Mouse (Mus musculus) heart, adult 2 months (tissue): ENCODE results near the gene Sbk2. TPM values are rescaled to one million over a fixed set of nuclear protein-coding genes. Genes with fewer than 3 reads are reported as not detected.

Experiments
- DNase-seq, 2 experiments: peaks; one replicate each; pipeline ENCODE4 v3.0.0; 2021
- H3K27ac ChIP-seq: fragments of 200-600 bp; 2 replicates; pipeline ENCODE4 v1.8.1; 2022
- H3K27me3 ChIP-seq: fragments of 200-500 bp; 2 replicates; pipeline ENCODE4 v1.6.1; 2012; ENCODE audit warnings: mild to moderate bottlenecking, low read length, inconsistent platforms, mixed read lengths; ENCODE audit not compliant: control insufficient read depth, insufficient read depth
- H3K36me3 ChIP-seq: fragments of 200-500 bp; 2 replicates; pipeline ENCODE4 v1.6.1; 2012; ENCODE audit warnings: low read length, inconsistent platforms; ENCODE audit not compliant: control insufficient read depth, insufficient read depth
- H3K4me1 ChIP-seq: fragments of 200-500 bp; 2 replicates; pipeline ENCODE4 v1.6.1; 2011; ENCODE audit warnings: low read length; ENCODE audit not compliant: control insufficient read depth, insufficient read depth
- H3K4me3 ChIP-seq: fragments of 200-600 bp; 2 replicates; pipeline ENCODE4 v1.8.1; 2022
- H3K79me2 ChIP-seq: fragments of 200-500 bp; replicated peaks from 2 replicates; pipeline ENCODE4 v1.6.1; 2012; ENCODE audit warnings: mild to moderate bottlenecking, inconsistent platforms, low read length, moderate library complexity, mixed read lengths; ENCODE audit not compliant: control insufficient read depth, insufficient read depth
- H3K9ac ChIP-seq: fragments of 200-500 bp; 2 replicates; pipeline ENCODE4 v1.6.1; 2012; ENCODE audit warnings: low read depth, mild to moderate bottlenecking, control low read depth, inconsistent platforms, low read length, mixed read lengths
- CTCF ChIP-seq: fragments of 200-600 bp; IDR thresholded peaks from 2 replicates; pipeline ENCODE4 v1.8.1; 2022; ENCODE audit warnings: antibody characterized with exemption, mild to moderate bottlenecking, moderate library complexity
- EP300 ChIP-seq: fragments of 200-500 bp; IDR thresholded peaks from 2 replicates; pipeline ENCODE4 v1.6.1; 2011; ENCODE audit warnings: low read depth, low read length, control low read depth; ENCODE audit not compliant: insufficient read depth
- POLR2A ChIP-seq: fragments of 200-500 bp; IDR thresholded peaks from 2 replicates; pipeline ENCODE4 v1.6.1; 2011; ENCODE audit warnings: mild to moderate bottlenecking, low read depth, low read length, control low read depth; ENCODE audit not compliant: insufficient read depth
- WGBS: fragments of 180-500 bp; shearing (Covaris S2); methylation state at CpG from one replicate; pipeline ENCODE4 v1.1.7; 2018; 5-methylcytosine and 5-hydroxymethylcytosine counted together
- intact Hi-C: fragments of 180-260 bp; cut with DNase I; formaldehyde crosslinking; loops from one replicate; pipeline ENCODE4 v1.15.1; 2025
- polyA plus RNA-seq: library from polyadenylated mRNA; depleted of rRNA; stranded (reverse); fragments of >200 nt; gene quantifications from 2 replicates; pipeline ENCODE4 v1.2.3, GENCODE M21; 2012
- total RNA-seq, 2 experiments: library from RNA; stranded (reverse); gene quantifications; 2 replicates each; pipeline ENCODE4 v1.2.3; 2021

Sbk2 gene
- total and polyA plus RNA-seq, 3 experiments: 26.5 to 85.0 (median 35.6) TPM

DNA sequence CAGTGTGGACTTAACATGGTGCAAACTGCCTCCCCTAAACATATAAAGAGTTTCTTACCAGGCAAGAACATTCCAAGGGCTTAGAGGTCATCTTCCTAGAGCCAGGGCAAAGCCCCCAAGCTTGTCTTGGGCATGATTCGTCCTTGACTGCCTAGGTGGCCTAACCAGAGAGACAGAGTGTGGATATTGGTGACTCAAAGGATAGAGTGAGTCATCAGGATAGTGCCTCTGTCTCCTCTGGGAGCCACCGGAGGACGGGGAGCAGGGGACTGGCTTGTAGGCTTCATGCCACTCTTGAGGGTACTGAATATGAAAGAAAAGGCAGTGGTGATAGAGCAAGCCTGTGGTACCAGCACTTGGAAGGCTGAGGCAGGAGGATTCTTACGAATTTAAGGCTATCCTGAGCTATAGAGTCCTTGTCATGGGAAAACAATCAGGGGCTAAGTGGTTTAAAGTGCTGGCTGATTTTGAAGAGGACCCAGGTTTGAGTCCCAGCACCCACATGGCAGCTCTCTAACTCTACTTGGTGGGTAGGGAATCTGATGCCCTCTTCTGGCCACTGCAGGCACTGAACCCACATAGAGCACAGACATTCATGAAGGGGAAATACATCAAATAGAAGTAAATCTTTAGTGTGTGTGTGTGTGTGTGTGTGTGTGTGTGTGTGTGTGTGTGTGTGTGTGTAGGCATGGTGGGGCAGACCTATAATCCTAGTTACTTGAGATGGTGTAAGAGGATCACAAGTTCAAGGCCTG, 29.9 kb downstream of the Sbk2 start:
- H3K9ac ChIP-seq: no peak overlapping the region
- H3K36me3 ChIP-seq: no peaks in the 10 kb centered on the region
- no peak overlapping the region for H3K27ac ChIP-seq
- H3K79me2 ChIP-seq: no peaks in the 10 kb centered on the region
- no peaks in the 10 kb centered on the region for H3K4me1 ChIP-seq
- DNase-seq: no peak
- no peak for TF ChIP-seq EP300
- TF ChIP-seq CTCF: peak; percentile 30; the same call in 1 of the 2 replicates
- TF ChIP-seq POLR2A: no peak
- intact Hi-C loops: loop anchor here (10.0 kb wide), 1 partner anchor 310 kb away; no protein-coding TSS in a partner anchor
- no peaks in the 10 kb centered on the region for H3K27me3 ChIP-seq
- H3K4me3 ChIP-seq: no peak overlapping the region
- 71% methylated on average over 4 of the region's 4 CpGs for WGBS

DNA sequence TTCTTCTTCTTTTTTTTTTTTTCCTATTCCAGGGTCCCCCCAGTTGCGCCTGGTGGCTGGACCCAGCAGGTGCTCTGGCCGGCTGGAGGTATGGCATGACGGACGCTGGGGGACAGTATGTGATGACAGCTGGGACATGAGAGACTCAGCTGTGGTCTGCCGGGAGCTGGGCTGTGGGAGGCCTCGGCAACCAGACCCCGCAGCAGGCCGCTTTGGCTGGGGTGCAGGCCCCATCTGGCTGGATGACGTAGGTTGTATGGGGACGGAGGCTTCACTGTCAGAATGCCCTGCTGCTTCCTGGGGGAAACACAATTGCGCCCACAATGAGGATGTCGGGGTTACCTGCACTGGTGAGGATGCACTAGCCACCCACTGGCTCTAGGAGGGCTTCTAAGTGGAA, 31.1 kb downstream of the Sbk2 start:
- no peak for DNase-seq
- no peaks in the 10 kb centered on the region for H3K27me3 ChIP-seq
- H3K9ac ChIP-seq: no peak overlapping the region
- H3K36me3 ChIP-seq: no peaks in the 10 kb centered on the region
- H3K79me2 ChIP-seq: no peaks in the 10 kb centered on the region
- 65% methylated on average over 12 of the region's 12 CpGs for WGBS
- intact Hi-C loops: loop anchor here (10.0 kb wide), 1 partner anchor 308 kb away; no protein-coding TSS in a partner anchor
- TF ChIP-seq CTCF (no peak), POLR2A (no peak), EP300 (no peak)
- H3K4me3 ChIP-seq: no peak overlapping the region
- H3K4me1 ChIP-seq: no peaks in the 10 kb centered on the region
- H3K27ac ChIP-seq: no peak overlapping the region

DNA sequence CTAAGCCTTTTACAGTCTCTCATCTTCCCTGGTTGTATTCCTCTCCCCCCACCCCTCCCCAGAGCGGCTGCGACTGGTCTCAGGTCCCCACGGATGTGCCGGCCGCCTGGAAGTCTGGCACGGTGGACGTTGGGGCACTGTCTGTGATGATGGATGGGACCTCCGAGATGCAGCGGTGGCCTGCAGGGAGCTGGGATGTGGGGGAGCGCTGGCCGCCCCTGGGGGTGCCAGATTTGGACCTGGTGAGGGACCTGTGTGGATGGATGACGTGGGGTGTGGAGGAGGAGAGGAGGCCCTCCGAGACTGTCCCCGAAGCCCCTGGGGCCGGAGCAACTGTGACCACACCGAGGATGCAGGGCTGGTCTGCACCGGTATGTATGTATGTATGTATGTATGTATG, 35.9 kb downstream of the Sbk2 start:
- TF ChIP-seq EP300: no peak
- no peak for TF ChIP-seq POLR2A
- no peak for TF ChIP-seq CTCF
- intact Hi-C loops: no loop called here
- Histone ChIP-seq H3K36me3 (no peaks in the 10 kb centered on the region), H3K4me3 (no peak overlapping the region), H3K27me3 (no peaks in the 10 kb centered on the region), H3K4me1 (peaks cover 9% of the 10 kb centered on the region), H3K27ac (no peak overlapping the region), H3K79me2 (no peaks in the 10 kb centered on the region), H3K9ac (no peak overlapping the region)
- DNase-seq: no peak
- WGBS: 80% methylated on average over 17 of the region's 17 CpGs

DNA sequence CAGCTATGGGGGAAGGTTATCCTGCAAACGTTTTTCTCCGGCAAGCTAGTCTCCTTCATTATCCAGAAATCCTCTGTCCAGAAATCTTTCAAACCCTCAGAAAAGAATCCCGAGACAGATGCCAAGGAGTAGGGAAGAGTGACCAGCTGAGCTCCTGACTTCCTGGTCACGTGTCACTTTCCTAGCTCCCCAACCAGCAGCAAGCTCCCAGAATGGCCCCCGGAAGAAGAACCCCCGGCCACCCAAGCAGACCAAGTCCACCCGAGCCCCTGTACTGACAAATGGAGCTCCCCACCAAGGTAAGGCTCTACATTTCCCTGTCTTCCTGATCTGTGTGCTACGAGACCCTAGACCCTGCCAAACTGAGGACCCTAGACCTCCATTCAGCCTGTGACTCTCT, 36.5 kb downstream of the Sbk2 start:
- no peak for DNase-seq
- 63% methylated on average over 8 of the region's 8 CpGs for WGBS
- Histone ChIP-seq H3K4me3 (no peak overlapping the region), H3K4me1 (peaks cover 13% of the 10 kb centered on the region), H3K27me3 (no peaks in the 10 kb centered on the region), H3K27ac (no peak overlapping the region; the same call in 1 of the 2 replicates), H3K36me3 (no peaks in the 10 kb centered on the region), H3K79me2 (no peaks in the 10 kb centered on the region), H3K9ac (no peak overlapping the region)
- intact Hi-C loops: no loop called here
- TF ChIP-seq POLR2A (no peak), EP300 (no peak)

DNA sequence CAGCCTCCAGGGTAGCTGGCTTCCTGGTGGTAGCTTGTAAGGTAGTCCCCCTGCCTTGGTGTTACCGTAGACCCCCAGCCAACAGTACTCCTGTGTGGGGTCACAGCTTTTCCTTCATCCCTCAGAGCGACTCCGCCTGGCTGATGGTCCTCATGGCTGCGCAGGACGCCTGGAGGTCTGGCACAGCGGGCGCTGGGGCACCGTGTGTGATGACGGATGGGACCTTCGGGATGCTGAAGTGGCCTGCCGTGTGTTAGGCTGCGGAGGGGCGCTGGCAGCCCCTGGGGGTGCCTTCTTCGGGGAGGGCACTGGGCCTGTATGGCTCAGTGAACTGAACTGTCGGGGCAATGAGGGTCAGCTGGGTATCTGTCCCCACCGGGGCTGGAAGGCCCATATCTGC, 37.4 kb downstream of the Sbk2 start:
- Histone ChIP-seq H3K36me3 (no peaks in the 10 kb centered on the region), H3K27me3 (no peaks in the 10 kb centered on the region), H3K4me3 (no peak overlapping the region), H3K79me2 (no peaks in the 10 kb centered on the region), H3K9ac (no peak overlapping the region), H3K4me1 (peaks cover 15% of the 10 kb centered on the region), H3K27ac (no peak overlapping the region; the same call in 1 of the 2 replicates)
- TF ChIP-seq CTCF: no peak
- no peak for TF ChIP-seq EP300
- TF ChIP-seq POLR2A: no peak
- intact Hi-C loops: no loop called here
- no peak for DNase-seq
- 80% methylated on average over 16 of the region's 16 CpGs for WGBS
